Mouse (Mus musculus): ENCODE data around the gene Myo1c. TPM values are rescaled to one million over a fixed set of nuclear protein-coding genes. Genes with fewer than 3 reads are reported as not detected.

Myo1c gene
- polyA plus RNA-seq, 1 experiment: 28.7 TPM

- WGBS: 87% methylated on average over 11 of the region's 11 CpGs
- peaks cover 75% of the 10 kb centered on the region for H3K36me3 ChIP-seq (ENCODE audit: control insufficient read depth, insufficient read depth, low read length)
- no peak overlapping the region for H3K4me3 ChIP-seq (ENCODE audit: low read depth, low read length)
- no peak for TF ChIP-seq POLR2A (IDR thresholded peaks at IDR 0.05; ENCODE audit: low read depth, low read length)
- TF ChIP-seq CTCF (IDR thresholded peaks at IDR 0.05; ENCODE audit: extremely low read depth, insufficient read length, insufficient replicate concordance, low read depth, low read length): no peak
- no peak overlapping the region for H3K27ac ChIP-seq (ENCODE audit: insufficient read depth, low read depth, low read length)
- no peaks in the 10 kb centered on the region for H3K27me3 ChIP-seq (ENCODE audit: control insufficient read depth, insufficient read depth, low read length)
- no peaks in the 10 kb centered on the region for H3K4me1 ChIP-seq (ENCODE audit: control insufficient read depth, insufficient read depth, insufficient read length, low read length)
Observed at GRCm38 (mm10) chr11:75669176-75669852, 19.0 kb downstream of the Myo1c start.

- Histone ChIP-seq H3K27ac (ENCODE audit: insufficient read depth, low read depth, low read length) (no peak overlapping the region), H3K27me3 (ENCODE audit: control insufficient read depth, insufficient read depth, low read length) (no peaks in the 10 kb centered on the region), H3K4me1 (ENCODE audit: control insufficient read depth, insufficient read depth, insufficient read length, low read length) (no peaks in the 10 kb centered on the region), H3K4me3 (ENCODE audit: low read depth, low read length) (no peak overlapping the region), H3K36me3 (ENCODE audit: control insufficient read depth, insufficient read depth, low read length) (peaks cover 73% of the 10 kb centered on the region)
- WGBS: 91% methylated on average over 12 of the region's 12 CpGs
- TF ChIP-seq POLR2A (IDR thresholded peaks at IDR 0.05; ENCODE audit: low read depth, low read length) (no peak), CTCF (IDR thresholded peaks at IDR 0.05; ENCODE audit: extremely low read depth, insufficient read length, insufficient replicate concordance, low read depth, low read length) (no peak)
Observed at GRCm38 (mm10) chr11:75669853-75670200, 19.5 kb downstream of the Myo1c start.

- Histone ChIP-seq H3K27ac (ENCODE audit: insufficient read depth, low read depth, low read length) (no peak overlapping the region), H3K4me3 (ENCODE audit: low read depth, low read length) (no peak overlapping the region), H3K36me3 (ENCODE audit: control insufficient read depth, insufficient read depth, low read length) (peaks cover 60% of the 10 kb centered on the region), H3K4me1 (ENCODE audit: control insufficient read depth, insufficient read depth, insufficient read length, low read length) (no peaks in the 10 kb centered on the region), H3K27me3 (ENCODE audit: control insufficient read depth, insufficient read depth, low read length) (no peaks in the 10 kb centered on the region)
- 84% methylated on average over 22 of the region's 22 CpGs for WGBS
- TF ChIP-seq CTCF (IDR thresholded peaks at IDR 0.05; ENCODE audit: extremely low read depth, insufficient read length, insufficient replicate concordance, low read depth, low read length): no peak
- TF ChIP-seq POLR2A (IDR thresholded peaks at IDR 0.05; ENCODE audit: low read depth, low read length): no peak
Observed at GRCm38 (mm10) chr11:75671426-75672180, 21.3 kb downstream of the Myo1c start.

- TF ChIP-seq CTCF (IDR thresholded peaks at IDR 0.05; ENCODE audit: extremely low read depth, insufficient read length, insufficient replicate concordance, low read depth, low read length) (no peak), POLR2A (IDR thresholded peaks at IDR 0.05; ENCODE audit: low read depth, low read length) (no peak)
- Histone ChIP-seq H3K27ac (ENCODE audit: insufficient read depth, low read depth, low read length) (no peak overlapping the region), H3K27me3 (ENCODE audit: control insufficient read depth, insufficient read depth, low read length) (no peaks in the 10 kb centered on the region), H3K36me3 (ENCODE audit: control insufficient read depth, insufficient read depth, low read length) (peaks cover 47% of the 10 kb centered on the region), H3K4me3 (ENCODE audit: low read depth, low read length) (no peak overlapping the region), H3K4me1 (ENCODE audit: control insufficient read depth, insufficient read depth, insufficient read length, low read length) (peaks cover 3% of the 10 kb centered on the region; the same call in 1 of the 2 replicates)
- 97% methylated on average over 5 of the region's 5 CpGs for WGBS
Observed at GRCm38 (mm10) chr11:75673411-75673810, 23.1 kb downstream of the Myo1c start.

GRCm38 (mm10) chr11:75674875-75675274 lies 24.6 kb downstream of the Myo1c start:
- H3K27me3 ChIP-seq (ENCODE audit: control insufficient read depth, insufficient read depth, low read length): no peaks in the 10 kb centered on the region
- H3K4me3 ChIP-seq (ENCODE audit: low read depth, low read length): no peak overlapping the region
- TF ChIP-seq POLR2A (IDR thresholded peaks at IDR 0.05; ENCODE audit: low read depth, low read length): no peak
- TF ChIP-seq CTCF (IDR thresholded peaks at IDR 0.05; ENCODE audit: extremely low read depth, insufficient read length, insufficient replicate concordance, low read depth, low read length): no peak
- H3K27ac ChIP-seq (ENCODE audit: insufficient read depth, low read depth, low read length): no peak overlapping the region
- 72% methylated on average over 3 of the region's 3 CpGs for WGBS
- peaks cover 3% of the 10 kb centered on the region; the same call in 1 of the 2 replicates for H3K4me1 ChIP-seq (ENCODE audit: control insufficient read depth, insufficient read depth, insufficient read length, low read length)
- H3K36me3 ChIP-seq (ENCODE audit: control insufficient read depth, insufficient read depth, low read length): peaks cover 34% of the 10 kb centered on the region

GRCm38 (mm10) chr11:75677881-75678746 lies 27.8 kb downstream of the Myo1c start:
- peaks cover 10% of the 10 kb centered on the region; the same call in 1 of the 2 replicates for H3K36me3 ChIP-seq (ENCODE audit: control insufficient read depth, insufficient read depth, low read length)
- peak overlapping the region; percentile 77 for H3K27ac ChIP-seq (ENCODE audit: insufficient read depth, low read depth, low read length)
- WGBS: 69% methylated on average over 3 of the region's 3 CpGs
- 0 out of 2 replicates have a peak, but pooled peaks have one; percentile 20 for TF ChIP-seq POLR2A (IDR thresholded peaks at IDR 0.05; ENCODE audit: low read depth, low read length)
- TF ChIP-seq CTCF (IDR thresholded peaks at IDR 0.05; ENCODE audit: extremely low read depth, insufficient read length, insufficient replicate concordance, low read depth, low read length): no peak
- peak overlapping the region; percentile 59 for H3K4me3 ChIP-seq (ENCODE audit: low read depth, low read length)
- no peaks in the 10 kb centered on the region for H3K27me3 ChIP-seq (ENCODE audit: control insufficient read depth, insufficient read depth, low read length)
- H3K4me1 ChIP-seq (ENCODE audit: control insufficient read depth, insufficient read depth, insufficient read length, low read length): peaks cover 3% of the 10 kb centered on the region; the same call in 1 of the 2 replicates

Measured in small intestine, adult 2 months (tissue).